Mouse (Mus musculus): ENCODE measurements around the gene Pde8b. TPM values are rescaled to one million over a fixed set of nuclear protein-coding genes. Genes with fewer than 3 reads are reported as not detected.
A peak's percentile ranks its signal among the peaks of the same experiment; 100 is the strongest.

The Pde8b gene
- total RNA-seq, 2 experiments from 2014 or later, result 25.2 to 32.8 TPM

GRCm38 (mm10) chr13:95160211-95160610 is 89.9 kb downstream of the Pde8b start:
- intact Hi-C loops (cut with DNase I), result no loop called here
- DNase-seq, result no peak

DNA sequence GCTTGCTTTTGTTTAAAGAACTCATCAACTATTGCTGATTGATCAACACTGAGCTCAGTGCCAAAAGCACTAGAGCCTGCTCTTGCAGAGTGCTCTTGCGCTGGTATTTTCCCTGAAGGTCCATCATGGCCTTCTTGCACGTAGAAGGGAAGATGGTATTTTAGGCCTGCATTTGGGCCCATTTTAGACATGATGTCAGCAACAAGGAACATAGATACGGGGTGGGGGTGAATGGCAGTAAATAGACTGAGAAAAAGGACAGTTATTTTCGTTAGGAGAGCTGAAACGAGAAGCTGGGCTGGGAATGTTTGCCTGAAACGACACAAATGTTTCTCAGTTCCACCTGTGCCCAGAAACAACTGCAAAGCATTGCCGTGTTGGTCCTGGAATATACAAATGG is 91.2 kb downstream of the Pde8b start:
- no peak for DNase-seq
- intact Hi-C loops (cut with DNase I), result no loop called here

GRCm38 (mm10) chr13:95144746-95145145 is 105.4 kb downstream of the Pde8b start:
- intact Hi-C loops (cut with DNase I), result no loop called here
- no peak for DNase-seq

DNA sequence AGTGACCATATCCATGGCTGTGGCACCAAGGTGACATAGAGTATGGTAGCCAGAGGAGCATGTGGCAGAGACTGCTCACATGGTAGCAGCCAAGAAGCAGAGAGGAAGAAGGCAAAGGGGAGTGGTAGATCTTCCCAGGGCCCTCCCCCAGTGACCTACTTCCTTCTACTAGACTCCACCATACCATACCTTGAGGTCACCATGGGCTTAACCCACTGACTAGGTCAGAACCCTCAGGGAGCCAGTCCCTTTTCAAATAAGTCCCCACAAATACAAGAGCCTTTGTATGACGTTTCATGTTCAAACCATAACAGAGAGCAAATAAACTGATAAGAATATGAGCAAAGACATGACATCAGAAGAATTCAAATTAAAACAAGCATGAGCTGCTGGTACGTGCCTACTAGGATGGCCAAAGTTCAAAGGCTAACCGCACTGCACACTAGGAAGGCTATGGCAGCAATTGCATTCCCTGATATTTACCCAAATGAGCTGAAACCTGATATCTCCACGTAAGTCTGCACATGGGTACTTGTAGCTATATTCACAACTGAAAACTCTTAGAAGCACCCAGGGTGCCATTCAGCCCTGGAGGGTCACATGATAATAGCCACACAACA is 109.6 kb downstream of the Pde8b start:
- intact Hi-C loops (cut with DNase I), result no loop called here

GRCm38 (mm10) chr13:95135326-95136150 is 114.6 kb downstream of the Pde8b start:
- intact Hi-C loops (cut with DNase I), result no loop called here
- no peak for DNase-seq

More for the DNA sequence above, 109.6 kb downstream of the Pde8b start:
- DNase-seq, result no peak

DNA sequence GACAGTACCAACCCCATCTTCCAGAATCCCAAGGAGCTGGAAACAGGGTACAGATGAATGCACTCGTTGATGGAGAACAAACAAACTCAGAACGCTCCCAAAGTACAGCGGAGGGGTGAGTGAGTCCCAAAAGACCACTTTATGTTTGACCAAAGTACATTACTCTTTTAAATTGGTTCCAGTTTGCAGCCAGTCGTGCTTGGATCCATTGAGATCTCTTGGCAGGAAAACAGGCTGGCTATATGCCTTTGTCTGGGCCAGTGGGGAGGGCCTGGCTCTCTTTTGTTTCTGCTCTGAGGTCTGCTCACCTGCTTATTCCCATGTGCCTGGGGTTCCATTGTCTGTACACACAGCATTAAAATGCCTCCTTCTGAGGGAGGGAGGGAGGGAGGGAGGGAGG is 118.3 kb downstream of the Pde8b start:
- DNase-seq, result peak; percentile 11
- intact Hi-C loops (cut with DNase I), result no loop called here

- no peak for DNase-seq
- intact Hi-C loops (cut with DNase I), result no loop called here
Observed at GRCm38 (mm10) chr13:95131041-95131440, 119.1 kb downstream of the Pde8b start.

GRCm38 (mm10) chr13:95127288-95127687 is 122.8 kb downstream of the Pde8b start:
- DNase-seq, result no peak
- intact Hi-C loops (cut with DNase I), result no loop called here

DNA sequence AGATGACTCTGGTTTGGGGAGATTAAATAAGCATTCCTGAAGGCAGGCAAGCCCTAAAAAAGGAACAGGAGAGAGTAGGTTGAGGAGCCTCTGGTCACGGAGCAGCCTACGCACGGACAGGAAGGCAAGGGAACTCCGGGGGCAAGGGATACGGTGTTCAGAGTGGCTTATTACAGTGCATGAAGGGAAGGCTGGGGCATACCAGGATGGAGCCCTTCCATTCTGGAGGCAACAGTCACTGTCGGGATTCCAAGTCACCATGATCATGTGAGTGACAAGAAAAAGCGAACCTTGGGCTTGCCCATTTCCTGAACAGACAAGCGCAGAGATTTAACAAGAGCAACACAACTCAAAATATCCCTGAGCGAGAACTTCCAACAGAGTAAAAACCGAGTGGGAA is 123.3 kb downstream of the Pde8b start:
- intact Hi-C loops (cut with DNase I), result no loop called here

DNA sequence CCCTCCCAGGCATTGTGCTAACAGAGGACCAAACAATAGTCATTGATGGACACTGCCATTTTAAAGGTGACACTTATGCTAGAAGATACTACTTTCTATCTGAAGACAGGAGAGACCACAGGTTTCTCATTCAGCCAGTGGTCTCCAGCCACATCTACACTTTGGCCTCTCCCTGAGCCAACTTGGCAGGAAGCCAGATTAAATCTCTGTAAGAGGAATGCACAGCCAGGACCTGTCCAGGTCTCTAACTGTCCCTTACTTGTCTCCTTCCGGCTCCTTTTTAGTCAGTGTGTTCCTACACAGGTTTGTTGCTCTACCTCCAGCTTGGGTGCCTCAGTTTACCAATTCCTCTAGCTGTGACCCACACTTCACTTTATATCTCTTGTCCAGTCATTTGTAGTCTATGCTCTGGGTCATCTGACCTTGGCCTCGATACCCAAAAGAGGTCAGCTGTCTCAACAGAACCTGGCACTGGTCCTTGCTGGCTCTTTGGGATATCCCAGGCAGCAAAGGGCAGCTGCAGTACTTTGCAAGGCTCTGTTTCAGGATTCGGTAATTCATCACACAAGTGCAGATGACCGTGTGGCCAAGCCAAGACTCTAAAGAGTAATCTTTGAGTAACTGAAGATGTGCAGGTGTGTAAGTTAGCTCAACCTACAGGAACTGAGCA is 124.5 kb downstream of the Pde8b start:
- no peak for DNase-seq
- intact Hi-C loops (cut with DNase I), result no loop called here

More for the DNA sequence above, 123.3 kb downstream of the Pde8b start:
- no peak for DNase-seq

DNA sequence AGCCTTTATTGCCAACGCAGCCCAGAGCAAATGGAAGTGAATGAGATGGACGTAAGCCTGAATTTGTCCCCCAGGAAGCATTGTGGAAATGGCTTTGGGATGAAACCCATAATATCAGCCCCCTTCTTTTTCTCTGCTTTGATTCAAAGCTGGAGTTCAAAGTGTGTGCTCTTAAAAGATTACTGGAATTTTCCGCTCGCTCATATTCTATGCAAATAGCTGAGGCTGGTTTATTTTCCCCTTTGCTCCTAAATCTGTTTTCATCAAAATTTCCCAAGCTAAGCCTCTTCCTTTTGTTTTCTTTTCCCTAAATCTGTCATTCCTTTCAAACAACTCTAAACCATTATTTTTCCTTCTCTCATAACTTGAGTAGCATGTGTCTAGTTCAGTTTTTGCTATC is 129.6 kb downstream of the Pde8b start:
- intact Hi-C loops (cut with DNase I), result no loop called here
- no peak for DNase-seq

DNA sequence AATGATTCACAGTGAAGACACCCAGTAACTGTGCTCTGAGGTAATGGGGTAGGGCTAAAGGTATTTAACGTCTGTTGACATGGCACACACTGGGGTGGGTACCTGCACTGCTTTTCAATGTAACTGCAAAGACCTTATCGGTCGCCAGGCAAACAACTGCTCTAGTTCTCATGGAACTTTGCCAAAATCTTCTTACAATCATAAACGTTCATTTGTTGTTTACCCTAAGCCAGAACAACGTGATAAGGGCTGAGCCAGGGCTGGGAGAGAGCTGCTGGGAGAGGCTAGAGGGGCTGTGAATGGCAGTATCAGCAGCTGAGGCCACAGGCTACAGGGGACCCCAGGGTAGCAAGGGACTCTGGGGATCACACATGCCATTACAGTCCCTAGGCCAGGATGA is 136.4 kb downstream of the Pde8b start:
- intact Hi-C loops (cut with DNase I), result no loop called here
- no peak for DNase-seq

- no peak for DNase-seq
- intact Hi-C loops (cut with DNase I), result no loop called here
Observed at GRCm38 (mm10) chr13:95109555-95109954, 140.6 kb downstream of the Pde8b start.

DNA sequence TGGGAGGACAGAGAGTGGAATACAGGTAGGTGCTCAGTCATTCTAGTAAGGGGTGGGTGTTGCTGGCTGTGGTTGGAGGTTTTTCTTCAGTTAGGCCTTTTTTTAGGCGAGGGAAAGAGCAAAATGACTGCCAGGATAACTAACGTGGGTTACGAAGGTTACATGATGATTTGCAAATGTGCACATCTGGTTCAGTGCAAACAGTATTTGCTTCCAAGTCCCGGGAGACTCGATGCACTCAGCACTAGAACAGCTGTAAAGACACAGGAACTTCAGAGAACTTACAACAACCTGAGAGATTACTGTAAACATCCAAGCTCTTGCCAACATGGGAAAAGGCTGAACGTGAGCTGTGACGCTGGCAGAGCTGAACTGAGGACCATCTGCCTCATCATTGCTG is 142.1 kb downstream of the Pde8b start:
- intact Hi-C loops (cut with DNase I), result no loop called here
- DNase-seq, result no peak

DNA sequence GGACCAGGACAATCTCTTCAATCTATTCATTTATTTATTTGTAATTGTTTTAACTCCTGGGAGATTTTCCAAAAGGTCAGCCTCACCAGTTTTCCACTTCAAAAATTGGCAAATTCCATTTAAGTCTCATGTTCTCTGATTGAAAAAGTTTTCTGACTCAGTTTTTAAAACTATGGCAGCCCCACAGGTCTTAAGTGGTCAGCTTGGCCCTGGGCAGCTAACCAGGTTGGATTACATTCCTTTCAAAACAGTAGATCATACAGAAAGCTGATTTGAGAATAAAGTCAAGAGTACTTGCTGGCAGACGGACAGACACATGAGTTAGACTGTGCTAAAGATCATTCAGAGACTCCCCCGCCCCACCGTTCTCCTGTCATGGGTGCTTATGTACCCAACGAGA is 145.3 kb downstream of the Pde8b start:
- intact Hi-C loops (cut with DNase I), result no loop called here
- no peak for DNase-seq

DNA sequence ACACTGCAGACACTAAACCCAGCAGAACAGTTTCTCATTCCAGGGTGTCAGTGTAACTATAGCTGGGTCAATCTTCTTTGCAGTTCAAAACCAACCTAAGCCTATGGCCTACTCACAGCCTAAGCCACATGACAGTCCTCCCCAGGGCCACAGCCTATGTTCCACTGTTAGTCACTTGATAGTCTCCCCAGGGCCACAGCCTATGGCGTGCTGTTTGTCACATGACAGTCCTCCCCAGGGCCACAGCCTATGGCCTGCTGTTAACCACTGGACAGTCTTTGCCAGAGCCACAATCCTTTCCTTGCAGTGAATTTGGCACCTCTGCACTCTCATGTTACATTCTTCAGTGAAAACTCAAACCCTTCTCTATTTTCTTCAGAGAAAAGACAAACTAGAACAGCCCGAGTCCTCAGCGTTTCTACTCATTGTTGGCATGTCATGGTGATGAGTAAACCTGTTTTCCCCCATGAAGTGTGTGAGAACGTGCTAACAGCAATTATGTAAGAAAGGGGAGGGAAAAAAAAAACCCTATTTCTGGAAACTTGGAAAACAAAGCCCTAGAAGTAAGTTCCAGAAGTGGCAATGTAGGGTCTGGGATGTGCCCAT is 147.0 kb downstream of the Pde8b start:
- intact Hi-C loops (cut with DNase I), result no loop called here
- no peak for DNase-seq

- intact Hi-C loops (cut with DNase I), result no loop called here
- no peak for DNase-seq
Observed at GRCm38 (mm10) chr13:95101315-95101714, 148.8 kb downstream of the Pde8b start.

- DNase-seq, result no peak
- intact Hi-C loops (cut with DNase I), result no loop called here
Observed at GRCm38 (mm10) chr13:95098931-95099720, 151.0 kb downstream of the Pde8b start.

DNA sequence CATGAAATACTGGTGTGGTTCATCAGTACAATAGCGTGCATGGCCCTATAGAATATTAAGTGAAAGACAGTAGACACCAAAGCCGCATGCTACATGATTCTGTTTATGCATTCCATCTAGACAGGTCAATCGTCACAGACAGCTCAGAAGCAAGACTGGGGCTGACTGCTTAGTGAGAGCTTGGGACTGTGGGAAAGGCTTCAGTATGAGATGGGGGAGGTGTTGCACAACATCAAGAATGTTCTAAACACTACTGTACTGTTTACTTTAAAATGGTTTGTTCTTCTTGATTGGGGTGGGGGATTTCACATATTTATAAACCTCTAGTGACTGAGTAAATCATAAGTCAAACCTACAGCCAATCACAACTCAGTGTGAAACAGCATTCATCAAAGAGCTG is 153.5 kb downstream of the Pde8b start:
- DNase-seq, result no peak
- intact Hi-C loops (cut with DNase I), result no loop called here

DNA sequence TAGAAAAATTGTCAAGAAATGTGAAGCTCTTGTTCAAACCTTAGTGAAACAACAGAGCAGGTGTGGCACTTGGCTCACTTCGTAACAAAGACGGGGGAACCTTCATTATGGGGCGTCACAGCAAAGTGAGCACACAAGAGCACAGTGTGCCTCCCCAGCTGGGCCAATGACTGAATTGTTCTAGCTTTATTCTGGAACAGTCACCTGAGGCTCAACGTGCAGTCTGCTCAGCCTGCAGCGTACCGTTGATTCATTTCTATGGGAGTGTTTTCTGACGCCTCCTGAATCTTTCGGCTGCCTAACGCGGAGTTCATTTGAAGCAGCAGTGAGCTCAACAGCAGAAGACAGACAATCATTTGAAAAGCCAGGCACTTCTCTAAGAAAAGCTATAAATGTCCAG is 154.3 kb downstream of the Pde8b start:
- no peak for DNase-seq
- intact Hi-C loops (cut with DNase I), result no loop called here

Measured in left cerebral cortex, postnatal 4 days (tissue).